Mouse (Mus musculus) left cerebral cortex, adult 2 months (tissue): ENCODE data around the gene Pi4k2a. TPM values are rescaled to one million over a fixed set of nuclear protein-coding genes. Genes with fewer than 3 reads are reported as not detected.
"Not testable (repeated sequence)": the region's sequence is repeated elsewhere in the genome, so short reads cannot be mapped to it uniquely, and the experiment has no call there.

ENCODE experiments used
- DNase-seq, 2 experiments: peaks; one replicate each; pipeline ENCODE4 v3.0.0; 2021 to 2022; ENCODE audit warnings: low spot score in 2 of 2, mixed read lengths in 1 of 2; ENCODE audit errors: extremely low spot score in 1 of 2
- H3K27ac ChIP-seq: fragments of 200-600 bp; 2 replicates; pipeline ENCODE4 v1.8.1; 2022
- H3K4me3 ChIP-seq: fragments of 200-600 bp; 2 replicates; pipeline ENCODE4 v1.8.1; 2022
- CTCF ChIP-seq: fragments of 200-600 bp; IDR thresholded peaks from 2 replicates; pipeline ENCODE4 v1.8.1; 2022; ENCODE audit warnings: antibody characterized with exemption, mild to moderate bottlenecking, moderate library complexity
- intact Hi-C: fragments of 180-260 bp; cut with DNase I; formaldehyde crosslinking; loops from one replicate; pipeline ENCODE4 v1.15.1; 2025
- total RNA-seq, 2 experiments: library from RNA; stranded (reverse); gene quantifications; 2 replicates each; pipeline ENCODE4 v1.2.3; 2021

Gene Pi4k2a
- total RNA-seq, 2 experiments from 2014 or later = 65.6 to 67.3 TPM

GRCm38 (mm10) chr19:42068441-42069240 lies 21.6 kb upstream of the Pi4k2a start:
- intact Hi-C loops = loop anchor here (1.0 kb wide), 1 partner anchor 33 kb away; the partner anchor contains the start of gene Ankrd2

GRCm38 (mm10) chr19:42069241-42069525 lies 21.1 kb upstream of the Pi4k2a start:
- no peak overlapping the region for H3K4me3 ChIP-seq
- peak; percentile 71 for TF ChIP-seq CTCF
- H3K27ac ChIP-seq = no peak overlapping the region
- intact Hi-C loops = loop anchor here (1.0 kb wide), 1 partner anchor 34 kb away; the partner anchor contains the start of gene Ankrd2
- DNase-seq = no peak

More at GRCm38 (mm10) chr19:42068441-42069240, 21.6 kb upstream of the Pi4k2a start:
- no peak overlapping the region for H3K27ac ChIP-seq
- TF ChIP-seq CTCF = no peak
- no peak for DNase-seq
- H3K4me3 ChIP-seq = no peak overlapping the region

GRCm38 (mm10) chr19:42071221-42071620 lies 19.0 kb upstream of the Pi4k2a start:
- intact Hi-C loops = no loop called here
- TF ChIP-seq CTCF = peak; percentile 33
- no peak for DNase-seq
- H3K27ac ChIP-seq = no peak overlapping the region
- no peak overlapping the region for H3K4me3 ChIP-seq

- intact Hi-C loops = no loop called here
- no peak for DNase-seq
- Histone ChIP-seq H3K4me3 (no peak overlapping the region), H3K27ac (no peak overlapping the region)
- TF ChIP-seq CTCF = no peak
Measured at GRCm38 (mm10) chr19:42071886-42072608, 18.2 kb upstream of the Pi4k2a start.

- no peak for TF ChIP-seq CTCF
- Histone ChIP-seq H3K4me3 (no peak overlapping the region), H3K27ac (no peak overlapping the region)
- no peak for DNase-seq
- intact Hi-C loops = no loop called here
Measured at GRCm38 (mm10) chr19:42072802-42073201, 17.5 kb upstream of the Pi4k2a start.

- intact Hi-C loops = no loop called here
- no peak for TF ChIP-seq CTCF
- DNase-seq = no peak
- H3K4me3 ChIP-seq = no peak overlapping the region
- no peak overlapping the region for H3K27ac ChIP-seq
Measured at GRCm38 (mm10) chr19:42075051-42075450, 15.2 kb upstream of the Pi4k2a start.

- no peak for TF ChIP-seq CTCF
- no peak overlapping the region for H3K4me3 ChIP-seq
- H3K27ac ChIP-seq = no peak overlapping the region
- intact Hi-C loops = no loop called here
- no peak for DNase-seq
Measured at GRCm38 (mm10) chr19:42075992-42076391, 14.3 kb upstream of the Pi4k2a start.

- intact Hi-C loops = no loop called here
- no peak for DNase-seq
- TF ChIP-seq CTCF = no peak
- Histone ChIP-seq H3K4me3 (no peak overlapping the region), H3K27ac (no peak overlapping the region)
Measured at GRCm38 (mm10) chr19:42078566-42078965, 11.7 kb upstream of the Pi4k2a start.

GRCm38 (mm10) chr19:42079006-42079405 lies 11.3 kb upstream of the Pi4k2a start:
- H3K4me3 ChIP-seq = no peak overlapping the region
- intact Hi-C loops = no loop called here
- no peak for TF ChIP-seq CTCF

GRCm38 (mm10) chr19:42079950-42080349 lies 10.3 kb upstream of the Pi4k2a start:
- DNase-seq = no peak
- intact Hi-C loops = no loop called here
- Histone ChIP-seq H3K27ac (no peak overlapping the region), H3K4me3 (no peak overlapping the region)
- TF ChIP-seq CTCF = no peak

More at GRCm38 (mm10) chr19:42079006-42079405, 11.3 kb upstream of the Pi4k2a start:
- no peak for DNase-seq
- H3K27ac ChIP-seq = no peak overlapping the region

GRCm38 (mm10) chr19:42080469-42080868 lies 9.8 kb upstream of the Pi4k2a start:
- no peak for TF ChIP-seq CTCF
- no peak for DNase-seq
- Histone ChIP-seq H3K4me3 (no peak overlapping the region), H3K27ac (no peak overlapping the region)
- intact Hi-C loops = no loop called here

- intact Hi-C loops = not testable (repeated sequence)
Measured at GRCm38 (mm10) chr19:42081613-42082012, 8.7 kb upstream of the Pi4k2a start.

GRCm38 (mm10) chr19:42085690-42086089 lies 4.6 kb upstream of the Pi4k2a start:
- Histone ChIP-seq H3K27ac (peak overlapping the region; percentile 83), H3K4me3 (peak overlapping the region; percentile 90)
- TF ChIP-seq CTCF = no peak
- intact Hi-C loops = loop anchor here (5.0 kb wide), 1 partner anchor 98 kb away; no protein-coding TSS in a partner anchor
- no peak for DNase-seq

More at GRCm38 (mm10) chr19:42081613-42082012, 8.7 kb upstream of the Pi4k2a start:
- not testable (repeated sequence) for H3K27ac ChIP-seq, H3K4me3 ChIP-seq, DNase-seq
